Mouse (Mus musculus) mature B cell (primary cell): ENCODE results near the gene Mgarp.
"Not testable (repeated sequence)": the region's sequence is repeated elsewhere in the genome, so short reads cannot be mapped to it uniquely, and the experiment has no call there.

Source experiments
- in situ Hi-C: fragments of 300-500 bp; cut with MboI; formaldehyde crosslinking; loops from 2 replicates; pipeline ENCODE4 v1.14.3; 2019

The Mgarp gene

DNA sequence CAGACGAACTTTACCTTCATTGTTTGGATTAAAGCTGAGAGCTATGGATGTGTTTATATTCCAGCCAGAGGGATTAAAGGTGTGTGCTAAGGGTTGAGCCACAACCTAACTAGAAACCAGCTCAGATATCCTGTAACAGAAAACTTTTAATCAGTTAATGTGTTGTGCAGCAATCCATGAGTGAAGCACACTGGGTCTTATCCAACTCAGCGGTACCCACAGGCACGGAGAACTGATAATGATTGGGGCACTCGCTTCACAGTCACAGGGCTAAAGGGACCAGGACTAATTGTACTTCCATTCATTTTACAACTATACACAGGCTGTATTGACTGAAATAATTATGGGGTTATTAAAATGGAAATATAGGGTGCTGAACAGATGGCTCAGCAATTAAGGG is 29.6 kb downstream of the Mgarp start:
- in situ Hi-C loops, result no loop called here

DNA sequence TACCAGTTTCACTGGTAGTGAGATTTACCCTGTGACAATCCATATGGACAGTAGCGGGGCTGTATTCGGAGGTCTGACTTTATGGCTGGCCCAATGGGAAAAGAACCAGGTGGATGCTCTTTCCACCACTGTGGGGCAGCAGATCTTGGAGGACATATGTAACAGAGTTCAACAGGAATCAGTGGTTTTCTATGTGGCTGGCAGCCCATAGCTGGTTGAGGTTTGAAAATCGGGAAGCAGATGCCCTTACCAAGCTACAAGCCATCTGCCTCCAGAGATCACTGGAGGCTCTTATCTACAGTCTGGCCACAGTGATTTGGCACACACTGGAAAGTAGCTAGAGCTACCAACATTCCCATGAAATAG is 31.0 kb downstream of the Mgarp start:
- in situ Hi-C loops, result no loop called here

DNA sequence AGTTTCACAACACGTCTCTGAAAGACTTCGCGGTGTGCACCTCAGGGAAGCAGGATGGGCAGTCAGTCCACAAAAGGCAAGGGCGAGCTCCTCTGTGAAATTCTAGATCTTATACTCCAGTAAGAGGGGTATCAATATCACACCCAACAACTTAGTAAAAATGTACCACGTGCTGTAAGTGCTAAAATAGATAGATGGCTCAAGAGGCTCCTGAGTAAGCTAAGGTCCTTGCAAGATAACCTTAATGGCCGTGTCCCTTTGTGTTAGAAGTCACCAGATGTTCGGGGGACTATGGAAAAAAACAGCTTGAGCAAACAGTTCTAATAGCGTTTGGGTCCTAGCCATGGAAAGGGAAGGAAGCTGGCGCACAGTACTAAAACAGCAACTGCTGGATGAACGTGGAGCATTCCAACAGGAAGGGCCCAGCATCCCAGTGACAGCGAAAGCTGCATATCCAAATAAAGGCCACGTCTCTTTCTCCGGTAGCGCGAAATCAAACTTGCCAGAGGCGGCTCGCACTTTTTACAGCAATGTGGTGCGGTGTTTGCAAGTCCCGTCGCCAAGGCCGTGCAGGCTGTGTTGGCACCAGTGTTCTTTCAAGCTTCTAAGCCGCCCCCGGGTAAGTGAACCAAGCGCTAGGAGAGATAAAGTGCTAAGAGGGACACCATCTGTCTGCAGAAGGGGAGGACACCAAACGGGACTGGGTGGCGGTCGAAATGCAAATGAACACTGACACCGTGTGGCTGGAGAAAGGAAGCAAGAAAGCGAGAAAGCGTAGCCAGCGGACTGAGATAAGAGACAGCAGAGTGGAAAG is 31.6 kb downstream of the Mgarp start:
- in situ Hi-C loops, result no loop called here

DNA sequence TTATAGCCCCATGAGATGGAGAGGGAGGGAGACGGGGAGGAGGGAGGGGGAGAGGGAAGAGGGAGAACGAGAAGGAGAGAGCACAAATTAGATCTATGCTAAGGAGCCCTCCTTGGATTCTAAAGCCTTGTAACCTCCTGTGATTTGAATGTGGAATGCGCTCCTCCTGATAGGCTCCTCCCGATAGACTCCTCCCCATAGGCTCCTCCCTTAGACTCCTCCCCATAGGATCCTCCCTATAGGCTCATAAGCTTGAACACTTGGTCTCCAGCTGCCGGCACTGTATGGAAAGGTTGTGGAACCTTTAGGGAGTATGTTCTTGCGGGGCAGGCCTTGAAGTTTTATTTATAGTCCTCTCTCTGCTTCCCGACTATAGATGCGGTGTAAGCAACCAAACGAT is 35.5 kb downstream of the Mgarp start:
- in situ Hi-C loops, result no loop called here

DNA sequence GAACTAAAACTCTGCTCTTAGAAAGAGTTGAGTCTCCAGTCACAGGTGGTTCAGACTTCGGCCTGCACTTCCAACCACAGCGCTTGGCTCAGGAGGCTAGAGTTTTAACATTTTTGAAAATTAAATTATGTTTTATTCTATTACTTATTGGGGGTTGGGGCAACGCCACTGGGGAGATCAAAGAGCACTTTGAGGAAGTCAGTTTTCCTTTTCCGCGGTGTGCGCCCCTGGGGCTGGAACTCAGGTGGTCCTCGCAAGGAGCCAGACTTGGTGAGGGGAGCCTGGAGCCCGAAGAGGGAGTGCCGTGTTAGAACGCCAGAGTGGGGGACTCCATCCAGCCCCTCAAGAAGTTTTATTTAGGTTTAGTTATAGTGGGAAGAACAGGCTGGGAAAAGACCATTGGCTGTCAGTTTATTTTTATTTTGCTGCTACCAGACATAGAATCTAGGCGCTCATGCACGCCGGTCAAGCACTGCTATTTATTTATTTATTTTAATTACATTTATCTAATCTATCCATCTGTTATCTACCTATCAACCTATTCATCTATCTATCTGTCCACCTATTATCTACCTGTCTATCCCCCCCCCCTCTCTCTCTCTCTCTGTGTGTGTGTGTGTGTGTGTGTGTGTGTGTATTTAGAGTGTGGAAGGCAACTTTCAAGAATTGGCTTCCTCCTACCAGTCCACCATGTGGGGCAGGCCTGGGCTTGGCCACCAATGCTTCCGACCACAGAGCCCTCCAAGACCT is 36.8 kb downstream of the Mgarp start:
- in situ Hi-C loops, result loop anchor here (10.0 kb wide), 2 partner anchors 75 to 125 kb away; no protein-coding TSS in a partner anchor

DNA sequence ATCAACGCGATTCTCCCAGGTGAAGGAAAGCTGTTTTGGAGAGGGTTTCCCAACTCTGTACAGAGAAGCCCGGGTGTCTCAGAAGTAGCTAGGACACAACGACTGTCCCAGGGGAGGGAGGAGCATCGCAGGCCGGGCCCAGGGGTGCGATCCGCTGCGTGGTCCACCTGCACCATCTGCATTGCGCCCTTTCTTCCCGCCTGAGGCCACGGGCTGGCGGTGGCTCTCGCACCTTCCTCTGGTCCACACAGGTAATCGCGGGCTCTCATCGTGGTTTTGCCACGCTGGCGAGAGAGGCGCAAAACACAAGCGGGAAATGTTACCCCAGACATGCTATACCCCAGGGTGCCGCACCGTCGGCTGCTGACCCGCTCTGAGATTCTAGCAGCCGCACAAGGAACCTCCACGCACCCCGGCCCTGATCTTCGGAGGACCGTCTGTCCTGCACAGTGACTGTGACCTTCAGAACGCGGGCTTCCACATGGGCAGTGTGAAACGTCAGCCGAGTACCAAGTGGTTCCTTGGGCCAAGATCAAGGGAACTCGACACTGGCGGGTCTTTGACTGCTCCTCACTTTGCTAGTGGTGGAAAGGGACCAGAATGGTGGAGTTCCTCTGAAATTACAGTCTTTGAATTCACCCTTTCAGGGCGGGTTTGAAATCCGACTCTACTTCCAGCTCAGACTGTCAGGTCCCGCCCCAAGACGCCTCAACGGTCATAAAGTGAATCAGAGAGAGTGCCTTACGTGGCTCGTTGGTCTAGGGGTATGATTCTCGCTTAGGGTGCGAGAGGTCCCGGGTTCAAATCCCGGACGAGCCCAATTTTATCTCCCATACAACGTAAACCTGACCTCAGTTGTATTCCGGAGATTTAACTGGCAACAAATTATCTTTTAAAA is 37.6 kb downstream of the Mgarp start:
- in situ Hi-C loops, result loop anchor here (10.0 kb wide), 2 partner anchors 74 to 124 kb away; no protein-coding TSS in a partner anchor

DNA sequence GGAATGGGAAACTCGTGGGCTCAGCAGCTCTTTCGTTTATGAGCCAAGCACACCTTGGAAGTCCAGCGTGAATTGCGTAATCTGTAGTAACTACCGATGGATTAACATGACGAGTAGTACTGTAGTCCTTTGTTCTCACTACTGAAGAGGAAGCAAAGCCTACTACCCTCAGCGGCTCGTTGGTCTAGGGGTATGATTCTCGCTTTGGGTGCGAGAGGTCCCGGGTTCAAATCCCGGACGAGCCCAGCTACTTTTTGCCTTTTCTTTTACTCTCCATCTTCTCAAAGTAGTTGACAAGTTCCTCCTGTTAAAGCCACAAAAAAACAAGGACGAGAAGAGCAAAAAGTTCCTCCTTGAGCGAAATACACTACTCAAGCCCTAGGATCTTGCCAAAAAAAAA is 38.4 kb downstream of the Mgarp start:
- in situ Hi-C loops, result loop anchor here (10.0 kb wide), 2 partner anchors 73 to 123 kb away; no protein-coding TSS in a partner anchor

DNA sequence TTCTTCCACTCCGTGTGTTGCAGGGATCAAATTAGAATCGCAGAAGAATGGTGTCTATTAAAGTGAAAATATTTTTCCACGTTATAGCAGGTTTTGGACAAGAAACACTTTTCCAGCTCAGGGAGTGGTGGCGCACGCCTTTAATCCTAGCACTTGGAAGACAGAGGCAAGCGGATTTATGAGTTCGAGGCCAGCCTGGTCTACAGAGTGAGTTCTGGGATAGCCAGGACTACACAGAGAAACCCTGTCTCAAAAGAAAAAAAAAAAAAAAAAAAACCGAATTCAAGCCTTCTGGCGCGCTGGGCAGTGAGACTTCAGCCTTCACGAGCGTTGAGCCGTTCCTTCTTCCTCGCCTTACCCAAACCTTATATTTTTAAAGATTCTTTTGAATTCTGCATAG is 38.9 kb downstream of the Mgarp start:
- in situ Hi-C loops, result loop anchor here (10.0 kb wide), 2 partner anchors 73 to 123 kb away; no protein-coding TSS in a partner anchor

DNA sequence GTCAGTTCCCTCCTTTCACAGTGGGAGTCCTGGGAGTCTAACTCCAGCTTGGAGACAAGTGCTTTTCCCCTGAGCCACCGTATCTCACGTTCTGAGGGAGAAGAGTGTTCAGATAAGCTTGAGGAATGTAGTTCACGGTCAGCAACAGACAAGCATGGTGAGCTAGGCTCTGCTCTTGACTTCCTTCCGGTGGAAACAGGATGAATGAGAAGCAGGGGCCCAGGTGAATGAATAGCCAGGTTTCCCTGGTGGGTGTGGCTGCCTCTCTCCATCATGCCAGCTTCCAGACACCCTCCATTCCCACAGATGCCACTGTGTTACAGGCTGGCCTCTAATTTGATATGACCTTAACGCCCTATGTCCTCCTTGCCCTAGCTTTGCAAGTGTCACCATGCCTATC is 39.5 kb downstream of the Mgarp start:
- in situ Hi-C loops, result loop anchor here (10.0 kb wide), 2 partner anchors 72 to 122 kb away; no protein-coding TSS in a partner anchor

DNA sequence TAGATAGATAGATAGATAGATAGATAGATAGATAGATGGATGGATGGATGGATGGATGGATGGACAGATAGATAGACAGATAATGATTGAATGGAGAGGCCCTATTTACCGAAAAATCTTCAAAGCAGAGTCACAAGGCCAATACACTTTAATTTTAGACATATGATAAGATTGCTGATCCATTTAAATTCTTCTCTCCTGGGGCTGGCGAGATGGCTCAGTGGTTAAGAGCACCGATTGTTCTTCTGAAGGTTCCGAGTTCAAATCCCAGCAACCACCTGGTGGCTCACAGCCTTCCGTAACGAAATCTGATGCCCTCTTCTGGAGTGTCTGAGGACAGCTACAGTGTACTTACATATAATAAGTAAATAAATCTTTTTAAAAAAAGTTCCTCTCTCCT is 41.6 kb downstream of the Mgarp start:
- in situ Hi-C loops, result loop anchor here (10.0 kb wide), 2 partner anchors 70 to 120 kb away; no protein-coding TSS in a partner anchor

DNA sequence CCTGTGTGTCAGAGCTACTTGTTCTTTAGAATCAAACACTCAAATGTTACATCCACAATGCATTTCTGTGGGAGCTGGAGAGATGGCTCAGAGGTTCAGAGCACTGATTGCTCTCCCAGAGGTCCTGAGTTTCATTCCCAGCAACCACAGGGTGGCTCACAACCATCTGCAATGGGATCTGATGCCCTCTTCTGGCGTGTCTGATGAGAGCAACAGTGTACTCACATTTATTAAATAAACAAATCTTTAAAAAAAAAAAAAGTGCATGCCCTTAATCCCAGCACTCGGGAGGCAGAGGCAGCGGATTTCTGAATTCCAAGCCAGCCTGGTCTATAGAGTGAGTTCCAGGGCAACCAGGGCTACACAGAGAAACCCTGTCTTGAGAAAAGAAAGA is 42.5 kb downstream of the Mgarp start:
- in situ Hi-C loops, result loop anchor here (10.0 kb wide), 2 partner anchors 69 to 119 kb away; no protein-coding TSS in a partner anchor

DNA sequence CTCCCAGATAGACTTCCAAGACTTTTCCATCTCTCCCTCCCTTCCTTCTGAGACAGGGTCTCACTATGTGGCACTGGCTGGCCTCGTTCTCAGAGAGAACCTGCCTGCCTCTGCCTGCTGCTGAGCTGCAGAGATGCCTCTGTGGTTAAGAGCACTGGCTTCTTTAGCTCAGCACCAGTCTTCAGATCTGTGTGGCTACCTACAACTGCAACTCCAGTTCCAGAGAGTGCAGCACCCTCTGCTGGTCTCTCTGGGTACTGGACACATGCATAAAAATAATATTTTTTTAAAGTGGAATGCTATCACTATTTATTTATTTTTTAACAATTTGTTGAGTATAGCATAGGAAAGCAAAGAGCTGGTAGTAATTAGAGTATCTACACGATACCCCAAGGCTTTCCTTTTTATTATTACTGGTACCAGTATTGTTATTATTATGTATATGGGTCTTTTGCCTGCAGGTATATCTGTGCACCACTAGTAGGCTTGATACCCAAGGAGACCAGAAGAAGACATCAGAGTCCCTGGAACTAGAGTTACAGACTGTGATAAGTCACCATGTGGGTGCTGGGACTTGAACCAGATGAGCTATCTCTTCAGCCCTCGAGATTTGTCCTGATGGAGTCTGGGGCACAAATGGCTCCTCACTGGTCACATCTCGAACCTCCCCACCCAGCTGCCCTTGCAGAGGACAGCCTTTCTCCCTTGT is 43.1 kb downstream of the Mgarp start:
- in situ Hi-C loops, result loop anchor here (10.0 kb wide), 2 partner anchors 69 to 119 kb away; no protein-coding TSS in a partner anchor

DNA sequence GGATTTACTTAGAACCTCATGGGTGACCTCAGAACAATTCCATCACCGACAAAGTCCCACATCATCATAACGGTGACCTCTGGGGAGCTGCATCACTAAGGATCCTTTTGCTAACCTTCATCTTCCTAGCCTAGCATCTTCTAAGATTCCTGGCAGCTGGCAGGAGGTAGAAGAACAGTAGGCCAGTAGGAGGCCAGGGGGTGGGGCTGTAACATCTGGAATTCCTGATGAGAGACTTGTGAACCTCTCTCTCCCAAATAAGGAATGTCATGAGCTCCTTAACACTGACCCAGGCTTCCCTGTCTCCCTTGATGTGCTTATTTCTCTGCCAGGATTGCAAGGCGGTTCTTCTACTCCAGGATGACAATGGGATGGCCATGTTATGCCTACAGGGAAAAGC is 45.7 kb downstream of the Mgarp start:
- in situ Hi-C loops, result loop anchor here (10.0 kb wide), 2 partner anchors 66 to 116 kb away; no protein-coding TSS in a partner anchor

DNA sequence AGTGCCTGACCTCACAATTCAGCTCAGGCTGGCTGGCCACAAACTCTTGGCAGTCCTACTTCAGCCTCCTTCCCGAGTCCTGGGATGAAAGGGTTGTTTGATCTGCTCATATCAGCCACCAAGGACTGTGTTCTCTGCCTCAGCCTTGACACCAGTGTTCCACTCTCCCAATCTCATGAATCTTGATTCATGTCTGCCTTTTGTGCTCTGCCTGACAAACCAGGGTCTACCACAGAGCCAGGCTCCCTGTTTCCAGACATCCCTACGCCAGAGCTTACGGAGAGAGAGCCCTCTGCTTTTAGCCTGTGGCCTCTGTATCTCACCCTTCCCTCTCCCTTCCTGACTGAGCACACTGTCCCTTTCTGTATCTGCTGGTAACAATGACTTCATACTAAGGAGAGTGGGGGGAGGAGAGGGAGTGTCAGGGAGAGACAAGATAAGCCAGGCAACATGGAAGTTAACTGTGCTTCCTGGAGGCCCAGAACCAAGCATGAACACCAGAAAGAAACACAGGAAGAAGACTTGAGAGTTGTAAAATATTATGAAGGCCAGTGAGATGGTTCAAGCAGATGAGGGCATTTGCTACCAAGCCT is 47.8 kb downstream of the Mgarp start:
- in situ Hi-C loops, result no loop called here

DNA sequence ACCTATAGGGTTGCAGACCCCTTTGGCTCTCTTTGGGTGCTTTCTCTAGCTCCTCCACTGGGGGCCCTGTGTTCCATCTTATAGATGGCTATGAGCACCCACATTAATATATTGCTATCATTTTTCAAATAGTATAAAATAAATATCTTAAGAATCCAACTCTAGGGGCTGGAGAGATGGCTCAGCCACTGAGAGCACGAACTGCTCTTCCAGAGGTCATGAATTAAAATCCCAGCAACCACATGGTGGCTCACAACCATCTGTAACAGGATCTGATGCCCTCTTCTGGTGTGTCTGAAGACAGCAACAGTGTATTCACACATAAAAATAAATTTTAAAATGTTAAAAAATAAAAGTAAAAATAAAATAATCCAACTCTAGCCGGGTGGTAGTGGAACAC is 51.5 kb downstream of the Mgarp start:
- in situ Hi-C loops, result not testable (repeated sequence)

DNA sequence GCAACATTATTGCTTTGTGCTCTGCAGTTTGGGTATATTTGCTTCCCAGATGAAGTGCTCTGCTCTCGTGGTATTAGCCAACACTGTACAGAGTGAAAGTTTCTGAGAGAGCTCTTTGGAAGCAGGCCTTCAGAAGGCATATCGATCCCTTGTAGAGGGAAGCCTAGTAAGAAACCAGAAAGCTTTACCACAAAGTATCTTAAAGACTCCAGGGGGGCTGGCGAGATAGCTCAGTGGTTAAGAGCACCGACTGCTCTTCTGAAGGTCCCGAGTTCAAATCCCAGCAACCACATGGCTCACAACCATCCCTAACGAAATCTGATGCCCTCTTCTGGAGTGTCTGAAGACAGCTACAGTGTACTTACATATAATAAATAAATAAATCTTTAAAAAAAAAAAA is 52.4 kb downstream of the Mgarp start:
- in situ Hi-C loops, result not testable (repeated sequence)

DNA sequence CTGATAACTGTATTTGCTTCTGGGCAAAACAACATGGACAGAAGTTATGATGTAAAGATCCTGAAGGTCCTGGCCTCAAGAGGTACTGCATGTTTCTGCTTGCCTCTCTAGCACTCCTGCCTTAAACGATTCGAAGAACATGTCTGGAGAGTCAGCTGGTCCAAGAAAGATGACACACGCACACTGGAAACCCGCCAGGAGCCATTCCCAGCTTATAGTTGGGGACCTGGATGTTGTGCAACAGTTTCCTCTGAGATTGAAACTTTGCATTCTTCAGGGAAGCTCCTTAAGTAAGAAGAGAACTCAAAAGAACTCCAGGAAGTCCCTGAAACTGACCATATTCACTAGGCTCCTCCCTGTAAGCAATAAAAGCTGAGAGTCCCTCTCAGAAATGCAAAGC is 53.3 kb downstream of the Mgarp start:
- in situ Hi-C loops, result no loop called here

DNA sequence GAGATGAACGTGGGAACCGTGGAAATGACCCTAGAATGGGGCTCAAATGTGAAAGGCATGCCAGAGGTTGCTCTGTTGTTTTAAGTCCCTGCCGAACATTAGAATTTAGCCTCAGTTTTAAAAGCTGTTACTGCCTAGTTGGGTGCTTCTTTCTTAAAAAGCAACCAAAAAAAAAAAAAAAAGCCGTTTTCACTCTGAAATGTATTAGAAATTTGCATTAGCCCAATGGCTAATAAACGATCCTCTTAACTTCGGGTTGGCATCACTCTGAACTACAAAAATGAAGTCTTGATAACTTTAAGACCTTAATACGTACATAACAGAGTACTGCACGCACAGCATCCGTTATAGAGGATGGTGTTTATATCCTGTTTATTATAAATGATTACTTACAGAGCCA is 54.4 kb downstream of the Mgarp start:
- in situ Hi-C loops, result no loop called here

DNA sequence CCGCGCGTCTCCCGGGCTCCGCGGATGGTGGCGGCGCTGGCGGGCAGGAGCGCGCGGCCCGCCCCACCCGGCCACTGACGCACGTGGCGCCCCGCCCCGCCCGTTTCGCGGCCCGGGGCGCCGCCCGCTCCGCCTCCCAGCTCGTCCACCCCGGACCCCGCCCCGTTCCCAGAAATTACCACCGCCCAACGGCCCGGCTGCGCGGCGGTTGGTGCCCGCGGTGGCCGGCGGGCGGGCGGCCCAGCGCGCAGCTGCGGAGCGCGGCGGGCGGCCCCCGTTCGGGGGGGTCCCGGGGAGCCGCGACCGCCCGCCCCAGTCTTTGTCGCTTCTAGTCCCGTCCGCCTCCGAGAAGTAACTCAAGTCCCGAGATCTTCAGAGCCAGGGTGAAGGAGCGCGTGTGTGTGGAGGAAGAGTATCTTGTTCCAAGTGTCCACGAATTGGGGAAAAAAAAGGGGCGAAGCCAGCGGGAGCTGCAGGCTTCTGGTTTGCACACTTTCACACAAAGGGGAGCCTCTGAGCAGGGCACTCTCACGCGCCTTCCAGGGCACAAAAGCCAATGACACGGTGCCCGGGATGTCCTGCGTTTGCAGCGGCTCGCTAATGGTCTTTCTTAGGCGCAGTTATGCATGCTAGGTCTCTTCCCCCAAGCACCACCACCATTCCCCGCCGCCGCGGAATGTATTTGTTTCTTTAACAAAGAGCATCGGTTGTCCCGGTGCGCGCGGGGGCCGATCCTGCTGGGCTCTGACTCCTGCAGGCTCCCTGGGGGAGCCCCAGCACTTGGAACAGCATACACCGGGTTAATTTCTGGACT is 55.1 kb downstream of the Mgarp start:
- in situ Hi-C loops, result no loop called here
